Mouse (Mus musculus): Measurements from ENCODE around the gene Dcun1d1.

DNA sequence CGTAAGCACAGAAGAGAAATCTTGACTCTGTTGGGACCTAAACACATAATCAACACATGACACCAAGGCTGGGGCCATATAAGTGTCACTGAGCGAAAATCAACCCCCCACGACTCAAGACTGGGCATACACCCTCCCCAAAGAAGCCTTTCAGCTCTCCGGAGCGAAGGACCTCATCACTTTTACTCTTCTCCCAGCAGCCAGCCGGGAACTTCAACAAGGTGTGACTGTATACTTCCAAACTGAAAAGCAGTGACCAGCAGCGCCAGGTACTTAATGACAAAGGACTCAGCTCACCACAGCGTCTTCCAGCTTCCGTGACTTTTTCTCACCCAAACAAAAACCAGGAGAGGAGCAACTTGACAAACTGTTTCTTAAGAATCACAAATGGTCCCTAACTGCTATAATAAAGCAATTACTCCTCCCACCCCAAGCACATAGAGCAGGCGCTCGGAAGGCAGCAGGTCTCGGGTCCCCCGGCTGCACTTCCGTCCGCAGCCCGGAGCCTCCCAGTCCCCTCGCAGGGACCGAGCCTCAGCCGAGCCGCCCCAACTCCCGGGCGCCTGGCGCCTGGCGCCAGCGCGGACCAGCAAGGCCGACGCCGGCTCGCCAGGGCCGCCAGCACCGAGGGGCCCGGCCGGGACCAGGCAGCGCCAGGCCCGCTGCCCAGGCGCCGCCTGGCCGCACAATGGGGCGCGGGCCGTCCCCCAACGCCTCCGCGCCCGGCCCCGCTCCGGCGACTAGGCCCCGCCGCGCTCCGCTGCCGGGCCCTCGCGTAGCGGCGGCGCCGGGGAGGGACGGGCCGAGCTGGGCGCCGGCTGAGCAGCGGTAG, 5.1 kb downstream of the Dcun1d1 start:
- TF ChIP-seq GATA1 (IDR thresholded peaks at IDR 0.05; ENCODE audit: borderline replicate concordance, low read length) (no peak), CTCF (IDR thresholded peaks at IDR 0.05; ENCODE audit: low read depth, low read length) (no peak), TAL1 (conservative IDR thresholded peaks at IDR 0.05; ENCODE audit: low read depth, low read length) (no peak)

Data from G1E (cell line).